Mouse (Mus musculus) cerebellum, adult 11-12 months (tissue): Measurements from ENCODE around the gene Dennd6a.
"Not testable (repeated sequence)": the region's sequence is repeated elsewhere in the genome, so short reads cannot be mapped to it uniquely, and the experiment has no call there.

Experiments used
- DNase-seq: peaks from one replicate; pipeline ENCODE4 v3.0.0; 2022

Dennd6a gene

GRCm38 (mm10) chr14:26645989-26646650, 72.5 kb downstream of the Dennd6a start:
- no peak for DNase-seq

GRCm38 (mm10) chr14:26647811-26648210, 74.2 kb downstream of the Dennd6a start:
- no peak for DNase-seq

- no peak for DNase-seq
Observed at GRCm38 (mm10) chr14:26651901-26652300, 78.2 kb downstream of the Dennd6a start.

GRCm38 (mm10) chr14:26658178-26658577, 84.5 kb downstream of the Dennd6a start:
- DNase-seq, result no peak

- DNase-seq, result no peak
Observed at GRCm38 (mm10) chr14:26660233-26660632, 86.6 kb downstream of the Dennd6a start.

- DNase-seq, result no peak
Observed at GRCm38 (mm10) chr14:26662016-26662415, 88.4 kb downstream of the Dennd6a start.

- DNase-seq, result no peak
Observed at GRCm38 (mm10) chr14:26662488-26662887, 88.8 kb downstream of the Dennd6a start.

- DNase-seq, result no peak
Observed at GRCm38 (mm10) chr14:26663851-26664250, 90.2 kb downstream of the Dennd6a start.

- DNase-seq, result no peak
Observed at GRCm38 (mm10) chr14:26667991-26668370, 94.3 kb downstream of the Dennd6a start.

- DNase-seq, result peak; percentile 52
Observed at GRCm38 (mm10) chr14:26668371-26669291, 95.0 kb downstream of the Dennd6a start.

GRCm38 (mm10) chr14:26669292-26670073, 95.8 kb downstream of the Dennd6a start, which contains the start of gene Pde12:
Gene Pde12, minus strand, starts transcription at chr14:26669883.
- DNase-seq, result peak; percentile 87

- no peak for DNase-seq
Observed at GRCm38 (mm10) chr14:26670964-26671363, 97.3 kb downstream of the Dennd6a start.

GRCm38 (mm10) chr14:26671870-26672615, 98.4 kb downstream of the Dennd6a start:
- not testable (repeated sequence) for DNase-seq

- DNase-seq, result not testable (repeated sequence)
Observed at GRCm38 (mm10) chr14:26674476-26675169, 101.0 kb downstream of the Dennd6a start.

- DNase-seq, result no peak
Observed at GRCm38 (mm10) chr14:26675371-26675770, 101.7 kb downstream of the Dennd6a start.

GRCm38 (mm10) chr14:26675791-26676190, 102.1 kb downstream of the Dennd6a start:
- DNase-seq, result no peak
